Mouse (Mus musculus) frontal cortex, adult 2 months (tissue): ENCODE results near the gene Cnga2. TPM values are rescaled to one million over a fixed set of nuclear protein-coding genes. Genes with fewer than 3 reads are reported as not detected.
"Not testable (repeated sequence)": the region's sequence is repeated elsewhere in the genome, so short reads cannot be mapped to it uniquely, and the experiment has no call there.

ENCODE experiments used
- DNase-seq, 2 experiments: peaks; one replicate each; pipeline ENCODE4 v3.0.0; 2022; ENCODE audit warnings: low spot score in 1 of 2; ENCODE audit errors: extremely low spot score in 1 of 2
- polyA plus RNA-seq: library from polyadenylated mRNA; depleted of rRNA; stranded (reverse); fragments of >200 nt; gene quantifications from 2 replicates; pipeline ENCODE4 v1.2.3, GENCODE M21; 2012; rRNA removed

Gene Cnga2
- 0.68 and 1.5 TPM in 2 replicates for polyA plus RNA-seq

DNA sequence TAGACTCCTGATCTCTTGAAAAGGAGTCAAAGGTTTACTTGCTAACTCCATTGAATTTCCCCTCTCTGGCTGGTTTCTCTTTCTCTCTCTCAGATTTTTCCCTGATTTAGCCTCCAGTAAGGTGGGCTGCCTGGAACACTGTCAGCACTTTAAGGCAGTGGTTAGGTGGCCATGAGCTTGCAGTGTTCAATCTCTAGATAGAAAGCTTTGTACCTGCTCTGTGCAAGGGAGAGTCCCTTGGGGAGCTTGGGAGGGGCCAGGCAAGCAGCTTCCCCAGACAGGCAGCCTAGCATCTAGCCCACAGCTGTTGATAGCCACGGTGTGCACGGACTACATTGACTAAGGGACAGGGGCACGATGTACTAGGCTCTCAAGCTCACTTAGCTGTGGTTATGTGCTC lies at the start of gene Cnga2:
Cnga2 (plus strand) TSS at position 301 of the 400 bp plus-strand sequence.
- no peak for DNase-seq

DNA sequence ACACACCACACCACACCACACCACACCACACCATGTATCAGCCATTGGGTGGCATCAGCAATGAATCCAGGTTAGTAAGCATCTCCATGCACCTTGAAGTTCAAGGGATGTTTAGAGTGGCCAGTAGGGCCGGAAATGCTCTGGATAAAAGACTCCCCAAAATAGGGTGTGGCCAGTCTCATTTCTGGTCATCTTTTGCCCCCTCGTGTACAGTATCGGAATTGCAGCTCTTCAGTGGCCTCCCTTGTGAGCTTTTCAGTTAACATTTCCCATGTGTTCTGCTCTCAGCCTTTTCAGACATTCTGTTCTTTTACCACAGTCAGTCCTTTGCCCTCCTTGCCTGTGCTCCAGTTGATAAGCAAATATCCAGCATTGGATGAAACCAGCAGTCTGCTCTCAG lies 45.0 kb upstream of the Cnga2 start:
- DNase-seq: peak in 1 of 2 experiments; percentile 65

DNA sequence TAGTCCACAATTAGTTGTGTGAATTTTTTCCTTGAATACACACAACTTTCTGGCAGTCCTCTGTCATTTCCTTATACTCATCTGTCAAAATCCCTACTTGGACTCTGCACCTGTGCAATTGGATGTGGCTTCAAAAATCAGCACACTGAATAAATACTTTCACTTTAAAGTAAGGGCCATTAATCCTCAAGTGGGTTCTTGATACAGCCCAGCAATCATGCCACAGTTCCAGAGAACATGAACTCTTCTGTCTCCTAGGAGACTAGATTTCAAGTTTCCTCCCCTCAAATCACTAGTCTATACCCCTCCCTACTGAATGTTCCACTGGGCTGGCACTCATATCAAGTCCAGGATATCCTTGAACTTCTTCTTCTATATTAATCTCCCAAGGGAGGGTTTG lies 33.3 kb upstream of the Cnga2 start:
- no peak for DNase-seq

DNA sequence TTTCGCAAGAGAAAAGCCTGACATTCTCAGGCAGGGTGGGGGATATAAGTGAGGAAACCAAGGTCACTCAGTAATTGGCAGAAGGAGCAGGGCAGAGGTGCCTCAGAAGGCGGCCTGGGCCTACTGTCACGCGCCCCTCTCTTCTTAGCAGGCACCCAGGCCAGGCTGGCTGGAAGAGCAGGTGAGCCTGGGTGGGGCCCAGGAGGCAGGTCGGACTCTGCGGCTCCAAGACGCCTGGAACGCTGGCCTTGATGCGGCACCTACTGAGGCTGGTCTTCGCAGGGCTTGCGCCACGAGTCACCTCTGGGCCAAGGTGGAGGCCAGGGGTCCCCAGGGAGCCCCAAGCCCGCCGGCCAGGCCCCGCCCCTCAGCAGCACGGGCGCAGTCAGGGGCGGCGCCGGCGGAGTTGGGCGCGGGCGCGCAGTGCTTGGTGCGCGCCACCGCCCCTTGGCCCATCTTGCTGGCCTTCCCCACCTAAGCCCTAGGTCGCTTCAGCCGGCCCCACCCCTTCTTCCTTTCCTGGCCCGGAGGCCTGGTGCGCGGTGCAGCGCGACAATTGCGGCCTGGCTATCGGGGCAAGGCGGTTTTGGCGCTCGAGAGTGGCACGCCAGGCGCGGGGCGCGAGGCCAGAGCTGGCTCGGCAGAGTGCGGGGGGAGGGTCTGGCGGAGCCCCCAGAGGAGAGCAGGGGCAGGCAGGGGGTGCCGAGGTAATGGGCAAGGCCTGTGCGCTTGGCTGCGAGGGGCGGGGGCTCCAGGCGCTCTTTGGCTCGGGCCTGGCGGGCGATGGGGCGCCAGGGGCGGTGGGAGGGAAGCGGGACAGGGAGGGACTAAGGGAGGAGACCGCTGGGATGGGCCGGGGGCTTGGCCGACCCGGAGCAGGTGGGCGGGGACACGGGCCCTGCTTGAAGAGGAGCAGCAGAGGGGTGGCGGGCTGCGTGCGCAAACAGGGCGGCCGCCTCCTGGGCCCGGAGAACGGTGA lies 29.3 kb upstream of the Cnga2 start, which contains the start of gene Prrg3:
Prrg3 (plus strand) TSS at position 552 of the 979 bp plus-strand sequence.
- DNase-seq: peak in 1 of 2 experiments; percentile 19

DNA sequence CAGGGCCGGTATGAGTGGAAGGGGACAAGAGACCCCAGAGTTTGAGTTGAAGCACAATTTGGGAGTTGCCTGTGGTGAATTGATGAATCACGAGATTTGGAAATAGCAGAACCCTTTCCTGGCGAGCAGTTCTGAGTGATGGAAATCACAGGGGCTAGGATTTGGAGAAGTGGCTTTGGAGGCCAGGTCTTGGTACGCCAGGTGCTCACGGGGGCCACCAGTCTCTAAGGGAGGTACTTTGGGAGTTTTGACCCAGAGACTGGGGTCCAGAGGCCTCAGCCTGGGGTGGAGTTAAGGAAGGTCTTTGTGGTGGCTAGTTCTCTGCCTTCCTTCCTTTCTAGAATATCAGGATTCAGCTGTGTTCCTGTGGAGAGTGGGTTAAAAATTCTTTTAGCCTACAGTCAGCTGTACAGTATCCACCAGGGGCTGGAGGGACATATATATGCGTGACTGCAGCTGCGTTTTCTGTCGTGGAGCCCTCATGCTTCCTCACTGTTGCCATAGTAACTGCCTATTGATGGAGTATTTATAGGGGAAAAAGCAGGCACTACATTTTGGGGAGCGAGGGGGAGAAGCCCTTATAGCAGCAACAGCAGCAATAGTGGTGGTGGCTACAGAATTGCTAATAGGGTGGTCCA lies 28.3 kb upstream of the Cnga2 start:
- DNase-seq: peak in 1 of 2 experiments; percentile 18

DNA sequence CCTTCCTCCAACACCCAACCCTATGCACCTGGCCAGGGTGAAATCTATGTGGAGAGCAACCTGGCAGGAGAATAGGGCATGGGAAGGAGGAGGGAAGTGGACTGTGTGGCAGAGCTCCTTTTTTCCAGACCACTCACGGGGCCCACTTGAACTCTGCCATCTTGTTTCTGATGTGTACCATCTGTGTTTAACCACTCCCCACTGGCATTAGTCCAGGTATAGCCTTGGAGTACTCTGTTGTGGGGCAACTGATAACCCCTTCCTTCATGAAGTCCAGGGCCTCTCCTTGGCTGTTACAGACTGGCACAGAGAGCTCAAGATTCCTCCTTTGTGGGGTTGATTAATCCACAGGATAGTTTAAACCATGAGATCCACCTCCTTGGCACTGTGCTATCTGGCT lies 23.4 kb upstream of the Cnga2 start:
- no peak for DNase-seq

DNA sequence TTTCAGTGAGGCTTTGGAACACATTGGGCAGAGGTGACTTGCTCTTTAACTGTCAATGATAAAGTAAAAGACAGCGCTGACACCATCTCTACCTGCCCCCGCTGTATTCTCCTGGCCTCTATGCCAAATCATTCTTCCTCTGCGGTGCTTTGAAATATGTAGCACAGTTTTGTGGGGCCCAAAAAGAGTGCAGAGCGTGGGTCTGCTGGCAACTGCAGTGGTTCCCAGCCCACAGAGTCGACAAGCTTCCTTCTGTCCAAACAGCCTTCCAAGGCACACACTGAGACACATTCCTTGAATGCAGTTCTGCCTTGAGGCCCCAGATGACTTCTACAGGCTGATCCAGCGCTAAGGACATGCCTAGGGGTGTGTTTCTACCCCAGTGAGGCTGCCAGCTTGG lies 22.8 kb upstream of the Cnga2 start:
- peak; percentile 43 to 53 for DNase-seq

DNA sequence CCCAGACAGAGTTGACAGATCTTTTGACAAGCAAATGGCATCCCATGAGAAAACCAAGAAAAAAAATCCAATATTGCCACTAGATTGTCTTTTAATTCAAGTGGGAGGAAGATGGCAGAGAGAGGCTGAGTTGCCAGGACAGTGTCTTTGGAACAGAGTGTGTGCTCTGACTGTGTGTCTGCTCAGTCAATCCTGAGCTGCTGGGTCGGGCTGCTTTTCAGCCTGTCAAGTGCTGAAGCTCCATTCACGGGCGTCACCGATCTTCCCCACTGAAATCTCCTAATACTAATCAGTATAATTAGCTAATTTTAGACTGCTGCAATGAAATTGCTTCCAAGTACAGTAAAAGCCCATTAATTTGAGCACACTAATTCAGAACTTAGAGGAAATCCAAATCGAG lies 20.3 kb upstream of the Cnga2 start:
- no peak for DNase-seq

DNA sequence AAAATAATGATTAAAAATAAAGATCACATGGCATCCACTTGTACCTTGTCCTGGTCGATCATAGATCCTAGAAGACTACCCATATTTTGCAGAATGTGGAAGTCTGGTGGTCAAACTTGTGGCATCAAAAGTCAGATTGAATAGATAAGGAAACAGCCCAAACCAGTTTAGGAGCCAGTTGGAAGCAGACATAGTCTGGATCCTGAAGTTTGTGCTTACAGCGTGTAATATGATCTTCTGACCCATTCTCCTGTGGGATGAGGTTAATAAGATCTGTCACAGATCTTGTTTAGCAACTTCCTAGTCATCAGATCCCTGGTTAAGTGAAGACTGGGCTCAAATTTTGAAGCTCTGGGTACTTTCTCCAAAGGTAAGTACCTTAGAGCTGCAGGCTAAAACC lies 19.0 kb upstream of the Cnga2 start, which contains the start of gene Fate1:
Fate1 (plus strand) TSS at position 301 of the 400 bp plus-strand sequence.
- no peak for DNase-seq

DNA sequence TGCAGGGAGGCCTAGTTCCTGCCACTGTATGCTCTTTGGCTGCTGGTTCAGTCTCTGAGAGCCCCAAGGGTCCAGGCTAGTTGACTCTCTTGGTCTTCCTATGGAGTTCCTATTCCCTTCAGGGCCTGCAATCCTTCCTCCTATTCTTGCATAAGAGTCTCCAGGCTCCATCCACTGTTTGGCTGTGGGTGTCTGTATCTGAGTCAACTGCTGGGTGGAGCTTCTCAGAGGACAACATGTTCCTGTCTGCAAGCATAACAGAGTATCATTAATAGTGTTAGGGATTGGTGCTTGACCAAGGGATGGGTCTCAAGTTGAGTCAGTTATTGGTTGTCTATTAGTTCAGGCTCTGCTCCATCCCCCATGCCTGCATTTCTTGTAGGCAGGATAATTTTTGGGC lies 14.0 kb upstream of the Cnga2 start:
- not testable (repeated sequence) for DNase-seq

DNA sequence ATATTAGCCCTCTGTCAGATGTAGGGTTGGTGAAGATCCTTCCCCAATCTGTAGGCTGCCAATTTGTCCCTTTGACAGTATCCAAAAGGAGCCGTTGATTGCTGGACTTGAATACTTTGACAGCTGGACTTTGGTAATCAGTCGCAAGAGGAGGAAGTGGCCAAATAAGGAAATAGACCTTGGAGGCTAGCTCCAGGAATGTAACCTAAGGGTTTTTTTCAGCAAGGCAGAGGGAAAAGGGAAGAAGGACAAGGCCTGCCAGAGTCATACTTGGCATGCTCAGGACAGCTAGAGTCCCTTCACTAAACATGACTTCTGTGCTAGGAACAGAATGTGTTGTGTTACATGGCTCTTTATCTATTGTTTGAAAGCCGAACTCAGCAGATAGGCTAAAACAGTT lies 11.2 kb upstream of the Cnga2 start:
- DNase-seq: no peak

DNA sequence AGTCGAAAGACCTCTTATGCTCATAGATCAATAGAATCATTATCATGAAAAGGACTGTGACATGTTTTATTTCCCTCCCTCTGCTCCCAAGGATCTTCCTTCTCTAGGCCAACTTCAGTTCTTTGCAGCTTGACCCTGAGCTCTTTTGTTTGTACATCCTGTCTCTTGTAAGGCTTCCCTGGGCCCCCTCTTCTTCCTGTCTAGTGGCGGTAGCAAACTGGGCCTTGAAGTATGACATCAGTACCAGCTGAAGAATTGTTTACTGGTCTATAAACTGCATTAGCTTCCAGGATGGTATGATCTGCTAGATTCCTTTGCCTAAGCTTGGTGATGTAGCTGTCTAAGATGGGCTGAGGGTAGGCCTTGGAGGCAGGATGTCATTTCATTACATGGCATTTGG lies 10.3 kb upstream of the Cnga2 start:
- DNase-seq: no peak

DNA sequence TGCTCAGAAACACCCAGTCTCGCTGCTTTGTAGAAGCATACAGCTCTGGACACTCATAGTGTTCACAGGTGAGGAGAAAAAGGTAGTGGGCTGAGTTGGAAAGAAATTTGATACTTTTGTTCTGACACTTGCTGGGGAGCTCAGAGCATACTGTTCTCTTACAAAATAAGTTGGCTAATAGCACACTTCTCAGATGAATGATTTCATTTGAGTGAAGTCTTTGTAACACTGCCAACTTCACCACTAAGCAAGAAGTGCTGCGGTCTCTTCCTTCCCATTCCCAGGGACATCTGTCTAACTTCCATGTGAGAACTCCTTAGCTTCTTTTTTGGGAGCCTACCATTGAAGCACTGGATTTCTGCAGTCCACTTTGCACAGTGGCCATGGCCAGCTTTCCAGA lies 8.4 kb upstream of the Cnga2 start:
- no peak for DNase-seq

DNA sequence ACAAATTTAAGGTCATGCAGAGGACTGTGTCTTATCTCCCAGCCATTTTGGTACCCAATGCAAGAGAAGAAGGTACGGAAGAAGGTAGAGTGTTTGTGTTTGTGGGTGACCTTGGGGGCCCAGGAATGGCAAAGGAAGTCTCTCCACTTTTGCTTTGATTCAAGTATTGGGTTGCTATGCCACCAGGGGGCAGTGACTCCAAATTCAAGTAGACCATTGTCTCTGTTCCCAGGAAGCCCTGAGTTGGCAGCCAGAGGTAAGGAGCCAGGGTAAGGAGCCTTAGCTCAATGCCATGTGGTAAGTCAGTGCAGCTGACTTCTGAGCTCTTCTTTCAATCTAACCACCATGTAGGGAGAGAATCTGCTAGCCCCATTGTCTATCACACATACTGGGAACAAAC lies 7.9 kb upstream of the Cnga2 start:
- peak in 1 of 2 experiments; percentile 38 for DNase-seq

DNA sequence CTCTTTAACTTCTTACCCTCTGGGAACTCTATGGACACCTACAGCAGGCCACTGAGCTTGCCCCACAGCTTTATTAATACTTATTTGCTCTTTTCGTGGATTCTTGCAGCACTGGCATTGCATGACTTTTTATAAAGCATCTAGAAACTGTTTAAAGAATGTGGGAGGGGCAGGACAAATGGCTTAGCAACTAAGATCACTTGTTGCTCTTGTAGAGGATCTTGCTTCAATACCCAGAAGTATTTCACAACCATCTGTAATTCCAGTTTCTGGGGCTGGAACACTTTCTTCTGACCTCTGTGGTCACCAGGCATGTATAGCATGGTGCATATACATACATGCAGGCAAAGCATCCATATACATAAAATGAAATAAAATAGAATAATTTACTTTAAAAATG lies 4.3 kb downstream of the Cnga2 start:
- DNase-seq: no peak

DNA sequence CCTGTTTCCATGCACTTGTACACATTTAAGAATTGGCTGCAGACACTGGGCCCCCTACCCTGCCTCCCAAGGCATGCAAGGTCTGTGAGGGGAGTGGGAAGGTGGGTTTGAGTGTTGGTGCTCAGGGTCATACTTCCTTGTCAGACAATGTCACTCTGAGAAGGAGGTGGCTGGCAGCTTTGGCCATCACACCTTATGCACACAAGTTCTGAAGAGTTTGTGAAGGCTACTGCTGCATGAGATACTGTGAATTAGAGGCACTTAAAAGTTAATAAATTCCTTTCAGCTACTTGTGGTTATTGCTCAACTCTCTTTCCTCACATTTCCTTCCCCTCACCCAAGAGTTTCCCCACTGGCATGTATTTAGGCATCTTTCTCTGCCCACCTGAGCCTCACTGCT lies 18.3 kb downstream of the Cnga2 start:
- no peak for DNase-seq

DNA sequence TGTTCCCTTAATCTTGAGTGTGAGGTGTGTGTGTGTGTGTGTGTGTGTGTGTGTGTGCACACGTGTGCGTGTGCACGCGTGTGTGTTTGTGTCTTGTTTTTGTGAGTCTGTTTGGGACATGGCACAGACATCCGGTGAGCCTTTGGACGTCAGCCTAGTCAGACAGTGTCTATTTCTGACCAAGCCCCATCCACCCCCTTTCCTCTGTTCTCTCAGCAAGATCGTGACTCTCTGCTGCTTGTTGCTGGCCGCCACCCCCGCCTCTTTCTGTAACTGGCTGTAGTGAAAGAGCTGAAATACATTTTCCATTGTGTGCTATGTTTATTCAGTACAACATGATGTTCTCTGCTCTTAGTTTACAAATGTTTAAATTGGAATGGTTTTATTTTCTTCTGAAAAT lies 20.6 kb downstream of the Cnga2 start:
- DNase-seq: peak; percentile 40 to 65

DNA sequence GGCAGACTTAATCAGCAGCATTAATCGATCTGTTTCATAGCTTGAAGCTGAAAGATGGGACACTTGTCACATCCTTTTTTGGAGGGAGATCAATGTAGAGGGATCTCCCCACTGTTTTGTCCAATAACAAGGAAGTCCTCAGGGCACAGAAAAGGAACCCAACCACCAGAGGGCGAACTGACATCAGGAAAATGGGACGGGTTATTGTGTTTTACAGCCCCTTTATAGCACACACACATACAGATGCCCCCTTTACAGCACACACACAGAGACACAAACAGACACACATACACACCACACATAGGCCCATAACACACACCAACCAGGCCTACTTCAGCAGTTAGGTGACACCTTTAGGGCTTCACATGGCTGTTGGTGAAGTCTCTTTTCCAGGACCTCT lies 21.2 kb downstream of the Cnga2 start:
- peak; percentile 18 to 72 for DNase-seq

DNA sequence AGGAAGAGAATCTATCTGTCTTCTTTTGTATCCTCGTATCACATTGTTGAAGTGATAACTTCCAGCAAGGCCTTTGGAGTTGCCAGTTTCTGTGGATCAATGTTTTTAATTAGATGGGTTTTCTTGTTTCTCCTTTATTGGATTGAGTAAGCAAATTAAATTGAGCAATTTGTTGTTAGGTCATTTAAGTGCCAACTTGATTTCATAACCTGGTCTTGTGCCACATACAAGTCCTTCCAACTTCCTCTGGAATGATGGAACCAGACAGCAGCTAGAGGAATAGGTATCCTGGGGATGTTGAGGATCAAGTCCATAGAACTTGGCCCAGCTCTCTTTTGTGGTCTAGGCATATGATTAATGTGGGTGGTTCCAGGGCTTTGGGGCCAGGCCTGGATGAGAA lies 30.6 kb downstream of the Cnga2 start:
- no peak for DNase-seq

DNA sequence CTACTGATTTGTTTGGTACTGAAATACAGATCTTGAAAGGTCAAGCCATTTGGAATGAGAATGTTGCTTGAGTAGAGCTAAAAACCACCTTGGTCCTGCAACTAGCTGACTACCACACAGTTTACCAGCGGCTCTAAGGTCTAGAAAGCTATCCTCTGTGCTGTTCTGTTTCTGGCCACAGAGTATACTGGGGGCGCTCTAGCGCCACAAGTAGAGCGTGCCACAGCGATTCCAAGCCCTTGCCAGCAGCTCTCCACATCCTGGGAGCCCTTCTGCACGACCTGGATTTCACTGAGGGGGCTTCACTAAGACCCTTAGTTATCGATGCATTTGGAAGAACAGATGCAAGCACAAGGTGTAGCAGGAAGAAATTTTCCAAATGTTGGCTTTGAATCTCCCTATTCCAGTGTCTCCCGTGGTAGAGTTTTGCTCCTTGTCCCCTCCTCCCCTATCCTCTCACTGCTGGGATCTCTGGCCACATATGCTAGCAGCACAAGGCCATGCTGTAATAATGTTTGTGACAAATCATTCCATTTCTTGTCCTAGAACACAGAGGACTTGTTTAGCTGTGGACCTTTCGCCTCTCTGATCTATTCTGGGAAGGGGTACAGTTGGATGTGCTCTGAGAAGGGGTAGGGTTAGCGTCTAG lies 31.2 kb downstream of the Cnga2 start:
- DNase-seq: peak in 1 of 2 experiments; percentile 25

DNA sequence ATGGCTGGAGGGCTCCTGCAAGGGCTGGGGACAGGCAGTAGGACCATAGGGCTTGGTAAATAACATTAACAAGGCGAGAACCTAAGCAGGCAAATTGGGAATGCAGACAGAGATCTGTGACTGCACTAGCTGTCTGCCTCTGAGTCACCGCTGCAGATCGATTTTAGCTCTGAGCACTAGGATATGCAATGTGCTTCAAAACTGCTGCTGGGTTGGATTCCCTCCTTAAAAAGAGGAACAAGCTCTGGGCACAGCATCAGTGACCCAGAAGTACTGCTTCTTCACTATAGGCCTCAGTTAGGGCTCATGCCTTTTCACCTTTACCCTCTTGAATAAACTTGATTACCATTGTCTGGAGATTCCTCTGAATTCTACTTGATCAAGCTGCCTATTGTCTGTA lies 31.9 kb downstream of the Cnga2 start:
- DNase-seq: no peak
